Mouse (Mus musculus) left cerebral cortex, postnatal 25 days (tissue): ENCODE data around the gene Ugt1a6a. TPM values are rescaled to one million over a fixed set of nuclear protein-coding genes. Genes with fewer than 3 reads are reported as not detected.
"Not testable (repeated sequence)": the region's sequence is repeated elsewhere in the genome, so short reads cannot be mapped to it uniquely, and the experiment has no call there.

Source experiments
- DNase-seq, 2 experiments: peaks; one replicate each; pipeline ENCODE4 v3.0.0; 2022; ENCODE audit warnings: low spot score in 2 of 2, mixed read lengths in 1 of 2
- intact Hi-C: fragments of 180-260 bp; cut with DNase I; formaldehyde crosslinking; loops from one replicate; pipeline ENCODE4 v1.15.1; 2025
- total RNA-seq, 2 experiments: library from RNA; stranded (reverse); gene quantifications; 2 replicates each; pipeline ENCODE4 v1.2.3; 2021

Ugt1a6a gene
- total RNA-seq, 2 experiments from 2014 or later, result 0.94 to 1.1 TPM

DNA sequence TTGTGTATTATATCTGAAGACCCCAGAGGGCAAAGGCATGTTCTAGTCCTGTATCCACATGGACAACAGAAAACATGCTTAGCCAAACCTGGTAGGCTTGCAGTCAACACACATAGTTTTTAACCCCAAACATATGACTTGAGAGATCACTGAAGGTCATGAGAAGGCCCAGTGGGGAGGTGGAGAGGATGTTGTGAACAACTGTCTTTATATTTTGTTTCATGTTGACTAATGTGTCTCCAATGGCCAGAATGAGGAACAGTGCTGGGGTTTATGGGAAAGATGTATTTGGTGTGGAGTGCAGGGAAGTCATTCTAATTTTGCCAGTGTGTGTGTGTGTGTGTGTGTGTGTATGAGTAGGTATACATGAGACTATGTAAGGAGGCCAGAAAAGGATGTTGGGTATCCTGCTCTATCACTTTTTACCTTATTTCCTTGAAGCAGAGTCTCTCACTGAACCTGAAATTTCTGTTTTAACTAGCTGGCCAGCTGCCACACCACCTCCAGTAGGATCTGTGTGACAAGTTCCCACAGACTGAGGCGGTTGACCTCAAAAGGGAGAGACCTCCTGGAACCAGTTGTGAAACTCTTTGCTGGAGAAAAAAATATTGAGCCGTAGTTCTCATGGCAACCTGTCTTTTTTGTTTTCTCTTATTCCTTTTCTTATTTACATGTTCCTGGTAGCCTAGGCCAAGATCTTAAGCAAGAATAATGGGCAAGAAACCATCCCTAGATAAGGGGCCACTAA is 89.6 kb downstream of the Ugt1a6a start:
- peak in 1 of 2 experiments; percentile 1 for DNase-seq
- intact Hi-C loops, result no loop called here

DNA sequence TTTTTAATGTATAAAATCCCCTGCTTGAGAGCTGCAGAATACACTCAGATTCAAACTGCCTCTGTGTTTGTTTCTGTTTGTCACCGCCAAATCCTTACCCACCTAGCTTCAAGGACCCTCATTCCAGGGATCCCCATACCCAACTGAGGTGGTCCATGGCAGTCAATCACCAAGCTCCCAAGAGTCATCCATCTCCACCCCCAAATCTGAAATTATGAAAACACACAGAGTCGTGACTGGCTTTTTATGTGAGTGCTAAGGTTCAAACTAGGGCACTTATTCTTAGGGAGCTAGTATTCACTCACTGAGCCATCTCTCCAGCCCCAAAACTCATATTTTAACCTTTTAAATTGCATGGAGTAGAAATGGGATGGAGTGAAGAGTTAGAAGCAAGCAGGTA is 90.7 kb downstream of the Ugt1a6a start:
- DNase-seq, intact Hi-C loops: not testable (repeated sequence)

DNA sequence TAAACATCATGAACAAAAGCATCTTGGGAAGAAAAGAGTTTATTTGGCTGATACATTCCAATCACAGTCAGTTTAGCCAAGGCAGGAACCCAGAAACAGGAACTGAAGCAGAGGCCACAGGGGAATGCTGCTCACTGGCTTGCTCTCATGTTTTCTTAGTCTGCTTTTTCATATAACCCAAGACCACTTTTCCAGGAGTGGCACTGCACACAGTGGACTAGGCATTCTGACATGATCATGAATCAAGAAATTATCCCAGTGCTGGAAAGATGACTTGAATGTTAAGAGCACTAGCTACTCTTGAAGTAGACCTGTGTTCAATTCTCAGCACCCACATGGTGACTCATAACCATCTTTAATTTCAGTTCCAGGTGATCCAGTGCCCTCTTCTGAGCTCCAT is 91.1 kb downstream of the Ugt1a6a start:
- intact Hi-C loops, result no loop called here
- DNase-seq, result no peak

DNA sequence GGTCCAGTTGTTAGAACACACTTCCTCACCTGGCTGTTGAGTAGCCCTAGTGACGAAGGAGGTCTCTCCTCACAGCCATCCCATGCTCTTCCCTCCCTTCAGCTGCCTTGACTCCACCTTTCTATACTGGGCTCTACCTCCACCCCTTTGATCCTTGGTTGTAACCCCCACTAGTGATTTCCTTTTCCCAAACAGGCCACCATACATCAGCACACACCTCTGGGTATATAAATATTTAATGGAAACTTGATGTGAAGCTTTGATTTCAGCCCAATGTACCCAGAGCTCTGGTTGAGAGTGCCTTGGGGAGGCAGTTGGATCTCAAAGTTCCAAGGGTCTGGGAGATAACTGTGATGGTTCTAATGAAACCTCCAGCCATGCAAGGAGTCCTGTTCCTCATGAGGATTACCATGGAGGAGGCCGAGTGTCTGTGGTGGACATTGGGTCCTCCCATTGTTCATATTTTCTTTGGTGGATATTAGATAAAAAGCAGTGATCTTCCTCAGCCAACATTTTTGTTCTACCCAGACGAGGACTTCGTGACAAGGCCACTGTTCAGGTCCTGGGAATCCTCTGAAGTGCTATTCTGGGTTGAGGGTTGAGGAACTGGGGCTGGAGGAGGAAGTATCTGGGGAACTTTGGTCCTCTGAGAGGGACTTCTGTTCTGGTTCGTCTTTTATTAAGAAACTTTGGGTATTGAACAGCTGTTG is 92.2 kb downstream of the Ugt1a6a start, which contains the start of gene Mroh2a:
Mroh2a (plus strand) TSS at position 317 of the 710 bp plus-strand sequence.
- DNase-seq, result no peak
- intact Hi-C loops, result no loop called here

DNA sequence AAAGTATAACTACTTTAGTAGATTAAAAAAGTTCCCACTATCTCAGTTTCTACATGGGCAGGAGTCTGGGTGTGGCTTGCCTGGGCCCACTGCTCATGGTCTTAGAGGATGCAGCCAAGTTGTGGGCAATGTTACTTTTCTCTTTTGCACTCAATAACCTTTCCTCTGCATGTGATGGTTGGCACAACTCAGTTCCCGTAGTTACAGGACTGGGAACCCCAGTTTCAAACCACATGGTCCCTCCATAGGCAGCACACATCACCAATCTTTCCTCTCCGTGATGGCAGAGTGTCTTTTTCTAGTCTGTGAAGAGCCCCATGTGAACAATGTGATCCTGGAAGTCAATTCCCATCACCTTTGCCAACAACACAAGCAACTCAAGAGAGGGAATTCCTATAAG is 92.9 kb downstream of the Ugt1a6a start:
- intact Hi-C loops, result no loop called here
- DNase-seq, result no peak

DNA sequence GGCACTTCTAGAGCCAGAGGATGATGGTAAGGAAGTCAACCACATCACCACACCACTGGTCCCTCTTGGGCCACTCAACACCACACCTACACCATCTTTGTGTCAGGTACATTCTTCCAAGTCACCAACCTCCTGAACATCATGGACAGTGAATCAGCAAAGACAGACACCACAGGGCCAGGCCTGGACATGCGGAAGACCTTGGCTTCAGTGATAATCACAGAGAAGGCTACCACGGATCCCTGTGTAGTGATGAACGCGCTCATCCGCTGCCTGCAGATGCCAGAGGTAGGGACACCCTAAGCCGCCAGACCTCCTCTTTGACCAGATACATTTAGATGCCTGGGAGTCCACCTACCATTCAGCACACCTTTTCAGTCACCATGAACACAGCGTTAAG is 93.5 kb downstream of the Ugt1a6a start:
- intact Hi-C loops, result no loop called here
- no peak for DNase-seq

DNA sequence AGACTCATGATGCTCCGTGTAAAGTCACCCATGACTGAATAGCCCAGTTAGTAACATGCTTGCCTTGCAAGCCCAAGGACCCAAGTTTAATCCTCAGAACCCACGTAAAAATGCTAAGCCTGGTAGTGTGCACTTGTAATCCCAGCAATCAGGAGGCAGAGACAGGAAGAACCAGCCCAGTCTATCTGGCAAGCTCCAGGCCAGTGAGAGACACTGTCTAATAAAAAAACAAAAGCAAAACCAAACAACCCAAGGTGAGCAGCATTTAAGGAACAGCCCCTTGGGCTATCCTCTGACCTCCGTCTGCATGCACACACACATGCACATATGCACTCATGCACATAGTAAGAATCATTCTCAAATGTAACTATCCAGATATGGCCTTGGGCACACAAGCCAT is 95.0 kb downstream of the Ugt1a6a start:
- DNase-seq, result no peak
- intact Hi-C loops, result no loop called here

DNA sequence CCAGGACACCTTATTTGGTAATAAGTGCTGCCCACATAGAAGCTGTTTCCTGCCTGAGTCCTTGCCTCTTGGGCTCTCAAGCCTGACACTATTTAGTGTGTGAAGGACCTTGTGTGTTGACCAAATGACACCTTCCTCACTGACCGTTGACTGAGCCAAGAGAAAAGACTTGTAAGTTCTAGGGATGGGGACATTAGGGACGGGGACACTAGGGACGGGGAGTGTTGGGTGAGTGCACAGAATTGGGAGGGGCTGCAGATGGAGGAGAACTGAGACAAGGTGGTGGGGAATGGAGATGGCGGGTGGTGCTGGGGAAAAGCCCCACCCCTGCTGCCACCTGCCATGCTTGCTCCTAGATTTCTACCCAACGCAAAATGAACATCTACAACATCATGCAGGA is 95.4 kb downstream of the Ugt1a6a start:
- intact Hi-C loops, result no loop called here
- DNase-seq, result no peak

DNA sequence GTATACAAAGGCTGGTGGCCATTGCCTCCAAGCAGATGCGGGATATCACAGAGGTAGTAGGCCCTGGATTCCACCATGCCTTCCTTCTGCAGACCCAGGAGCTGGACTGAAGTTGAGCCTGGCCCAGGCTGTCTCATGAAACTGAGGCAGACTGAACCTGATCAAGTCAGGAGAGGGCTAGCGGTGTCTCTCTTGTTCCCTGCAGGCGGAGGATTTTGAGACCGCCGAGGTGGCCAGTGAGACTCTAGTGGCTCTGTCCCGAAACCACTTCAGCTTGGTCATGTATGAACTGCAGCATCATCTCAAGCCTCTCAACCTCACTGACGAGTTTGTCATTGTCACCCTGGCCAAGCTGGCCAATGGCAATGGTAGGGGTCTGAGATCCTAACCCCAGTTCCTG is 95.8 kb downstream of the Ugt1a6a start:
- intact Hi-C loops, result no loop called here
- DNase-seq, result no peak

DNA sequence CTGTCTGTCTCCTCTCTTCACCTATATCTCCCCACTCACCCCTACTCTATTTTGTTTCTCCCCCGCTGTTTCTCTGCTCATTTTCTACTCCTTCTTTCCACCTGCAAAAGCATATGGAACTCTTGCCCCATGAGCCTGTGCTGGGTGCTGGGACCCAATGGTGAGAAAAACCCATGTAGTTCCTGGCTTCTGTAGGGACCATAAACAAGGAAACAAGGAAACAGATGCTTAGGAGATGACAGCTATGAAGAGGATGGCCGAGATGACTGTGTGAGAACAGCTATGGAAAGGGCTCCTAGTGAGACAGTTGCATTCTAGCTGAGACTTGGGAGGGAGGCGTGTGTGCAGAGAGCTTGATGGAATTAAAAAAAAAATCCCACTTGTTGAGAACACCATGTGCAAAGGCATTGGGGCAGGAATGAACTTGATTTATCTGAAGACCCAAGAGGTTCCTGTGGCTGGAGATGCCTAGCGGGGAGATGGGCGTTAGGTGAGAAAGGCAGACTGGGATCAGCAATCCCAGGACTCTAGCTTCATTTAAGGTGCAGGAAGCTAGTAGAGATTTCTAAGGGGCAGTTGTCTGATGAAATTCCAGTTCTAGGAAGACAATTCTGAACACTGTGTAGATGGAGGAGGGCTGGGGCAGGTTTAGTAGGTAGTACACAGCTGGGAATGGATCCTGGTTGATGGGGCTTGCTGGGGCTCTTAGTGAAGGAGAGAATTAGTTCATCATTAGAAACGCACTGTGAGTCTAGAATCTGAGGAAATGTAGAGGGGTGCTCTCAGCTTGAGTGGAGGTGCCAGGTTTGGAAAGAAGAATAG is 96.6 kb downstream of the Ugt1a6a start:
- DNase-seq, result no peak
- intact Hi-C loops, result no loop called here

DNA sequence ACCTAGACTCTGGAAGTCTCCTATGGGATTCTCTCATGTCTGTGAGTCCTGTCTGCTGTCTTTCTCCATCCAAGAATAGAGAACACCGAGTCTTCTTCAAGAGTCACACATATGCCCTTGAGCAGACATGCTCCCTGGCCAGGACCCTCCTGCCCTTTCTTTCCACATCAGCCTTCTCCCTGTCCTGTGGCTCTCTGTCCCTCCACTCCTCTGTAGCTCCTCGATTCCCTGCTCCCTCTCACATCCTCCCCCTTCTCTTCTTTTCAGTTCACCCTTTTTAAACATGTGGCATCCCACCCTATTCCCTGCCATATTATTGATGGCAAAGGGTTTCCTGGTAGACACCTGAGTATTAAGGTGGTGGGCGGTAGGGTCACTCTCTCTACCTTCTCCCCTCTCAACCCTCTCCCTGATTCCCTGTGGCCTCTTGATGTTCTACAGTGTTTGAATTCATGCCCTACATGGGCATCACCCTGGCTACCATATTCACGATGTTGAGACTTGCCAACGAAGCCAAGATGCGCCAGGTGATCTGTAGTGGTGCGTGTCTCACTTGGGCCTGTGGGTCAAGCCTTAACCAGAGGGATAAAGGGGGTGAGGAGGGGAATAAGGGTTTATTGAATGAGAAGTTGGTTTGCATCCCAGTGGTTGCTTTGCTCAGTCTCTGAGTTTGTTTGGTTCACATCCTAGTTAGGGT is 97.3 kb downstream of the Ugt1a6a start:
- intact Hi-C loops, result no loop called here
- DNase-seq, result no peak

DNA sequence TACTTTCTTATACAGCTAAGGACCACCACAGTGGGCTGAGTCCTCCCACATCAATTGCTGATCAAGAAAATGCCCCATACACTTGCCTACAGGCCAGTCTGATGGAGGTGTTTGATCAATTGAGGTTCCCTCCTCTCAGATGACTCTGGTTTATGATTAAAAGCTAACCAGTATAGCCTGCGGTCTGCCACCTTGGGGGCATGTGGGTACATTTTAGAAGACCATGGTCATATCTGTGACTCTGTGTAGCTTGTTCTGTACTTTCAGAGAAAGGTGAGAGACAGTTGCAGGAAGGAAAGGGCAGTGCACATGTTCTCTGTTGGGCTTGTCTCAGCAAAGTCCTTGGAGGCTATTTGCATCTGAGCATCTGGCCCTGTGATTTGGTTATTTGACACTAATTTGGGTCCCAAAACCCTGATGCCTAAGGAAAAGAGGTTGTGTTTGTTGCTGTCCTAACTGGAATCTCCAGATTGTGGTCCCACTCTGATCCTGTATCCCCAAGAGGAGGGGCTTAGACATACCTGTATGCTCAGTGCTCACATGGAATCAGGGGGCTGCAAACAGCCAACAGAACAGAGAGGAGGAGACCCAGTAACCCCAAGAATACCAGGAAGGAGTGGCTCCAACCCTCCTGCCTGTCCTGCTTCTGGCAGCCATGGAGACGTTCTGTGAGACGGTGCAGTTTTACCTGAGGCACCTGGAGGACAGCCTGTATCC is 98.2 kb downstream of the Ugt1a6a start:
- no peak for DNase-seq
- intact Hi-C loops, result no loop called here

DNA sequence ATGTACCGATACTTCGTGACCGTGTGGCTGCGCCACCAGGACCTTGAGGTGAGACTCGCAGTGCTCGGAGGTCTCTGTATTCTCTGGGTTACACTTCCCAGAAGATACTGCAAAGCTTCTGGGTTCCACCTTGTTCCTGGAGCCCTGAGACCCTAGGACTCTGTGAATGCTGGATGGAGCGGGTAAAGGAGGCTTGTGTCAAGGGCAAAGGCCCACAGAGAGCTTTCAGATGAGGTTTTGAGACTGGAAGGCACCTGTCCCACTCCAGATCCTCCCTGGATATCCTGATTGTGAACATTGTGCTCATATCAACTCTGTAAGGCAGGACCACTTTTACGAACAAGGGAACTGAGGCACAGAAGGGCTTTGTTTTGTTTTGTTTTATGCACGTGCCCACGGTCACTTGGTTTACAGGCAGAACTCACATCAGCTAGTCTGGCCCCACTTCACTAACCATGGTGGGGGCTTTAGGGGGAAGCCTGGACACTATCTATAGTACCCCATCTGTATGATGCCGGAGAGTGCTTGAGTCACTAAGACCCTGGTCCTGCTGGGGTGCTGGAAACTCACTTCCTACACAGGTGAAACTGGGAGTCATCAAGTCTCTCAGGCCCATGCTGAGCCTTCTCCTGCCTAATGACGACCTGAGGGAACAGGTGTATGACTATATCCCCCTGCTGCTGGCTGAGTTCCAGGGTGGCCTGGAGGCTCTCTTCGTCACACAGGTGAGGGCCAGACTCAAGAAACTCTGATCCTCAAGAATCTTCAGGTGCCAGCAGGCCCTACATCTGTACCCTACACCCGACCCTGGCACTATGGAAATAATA is 99.0 kb downstream of the Ugt1a6a start:
- DNase-seq, result no peak
- intact Hi-C loops, result no loop called here

DNA sequence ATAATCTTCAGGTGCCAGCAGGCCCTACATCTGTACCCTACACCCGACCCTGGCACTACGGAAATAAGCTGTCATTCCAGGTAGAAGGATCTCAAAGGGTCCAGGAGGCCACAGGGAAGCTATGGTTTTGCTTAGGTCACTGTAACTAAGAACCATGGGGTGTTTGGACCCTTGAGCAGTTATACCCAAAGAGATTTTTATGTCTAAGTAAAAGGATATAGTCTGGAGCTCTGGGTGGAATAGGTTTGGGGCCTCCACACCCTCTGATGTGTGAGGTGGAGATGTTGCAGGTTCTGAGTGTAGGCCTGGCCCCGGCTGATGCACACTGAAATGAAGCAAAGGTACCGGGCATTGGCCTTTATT is 99.6 kb downstream of the Ugt1a6a start:
- no peak for DNase-seq
- intact Hi-C loops, result no loop called here

DNA sequence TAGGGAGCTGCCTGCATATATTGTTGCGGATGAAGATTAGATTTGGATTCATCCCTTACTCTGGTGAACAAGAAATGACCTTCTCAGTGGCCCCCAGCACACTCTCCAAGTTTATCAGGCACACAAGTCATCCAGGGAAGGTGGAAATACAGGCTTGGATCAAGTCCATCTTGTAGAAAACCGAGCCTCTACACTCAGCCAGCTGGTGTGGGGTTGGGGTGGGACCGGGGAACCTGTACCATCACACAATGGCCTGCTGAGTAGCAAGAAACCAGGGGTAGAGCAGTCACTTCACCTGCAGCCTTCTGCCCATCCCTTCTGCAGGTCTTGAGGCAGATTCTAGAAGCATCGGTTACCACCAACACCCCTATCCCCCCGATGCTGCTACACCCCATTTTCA is 100.0 kb downstream of the Ugt1a6a start:
- no peak for DNase-seq
- intact Hi-C loops, result no loop called here

DNA sequence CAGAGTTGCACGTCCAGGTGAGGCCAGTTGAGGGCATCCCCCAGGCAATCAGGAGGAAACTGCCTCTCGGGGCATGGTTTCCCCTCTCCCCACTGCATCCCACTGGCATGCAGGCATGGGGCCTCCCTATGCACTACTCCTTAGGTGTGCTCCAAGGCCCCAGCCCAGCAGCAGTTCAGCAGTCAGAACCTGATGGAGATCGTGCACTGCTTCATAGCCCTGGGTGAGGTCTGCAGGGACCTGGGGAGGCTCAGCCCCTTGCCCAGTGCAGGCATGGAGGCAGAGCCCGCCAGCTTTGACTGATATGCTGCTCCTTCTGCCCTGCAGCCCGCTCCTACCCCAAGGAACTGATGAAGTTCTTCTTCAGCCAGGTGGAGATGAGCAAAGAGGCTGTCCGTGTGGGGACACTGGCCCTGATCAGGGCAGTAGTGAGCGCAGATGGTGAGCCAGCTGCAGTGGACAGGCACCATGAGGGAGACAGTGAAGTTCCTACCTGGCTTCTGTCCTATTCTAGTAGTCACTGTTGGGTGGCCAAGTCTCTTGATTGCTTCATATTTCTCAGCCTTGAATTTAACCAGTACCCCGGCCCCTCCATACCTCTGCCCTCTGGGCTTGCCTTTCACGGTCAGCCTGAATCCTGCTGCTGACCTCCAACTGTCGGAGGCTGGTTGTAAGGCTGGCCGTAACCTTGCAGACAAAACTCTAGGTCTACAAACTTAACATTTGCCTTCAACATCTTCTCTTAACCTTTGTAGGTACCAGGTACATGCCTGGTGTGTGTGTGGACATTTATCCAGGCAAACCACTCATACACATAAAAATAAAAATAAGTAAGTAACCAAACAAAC is 100.7 kb downstream of the Ugt1a6a start:
- DNase-seq, result no peak
- intact Hi-C loops, result no loop called here

DNA sequence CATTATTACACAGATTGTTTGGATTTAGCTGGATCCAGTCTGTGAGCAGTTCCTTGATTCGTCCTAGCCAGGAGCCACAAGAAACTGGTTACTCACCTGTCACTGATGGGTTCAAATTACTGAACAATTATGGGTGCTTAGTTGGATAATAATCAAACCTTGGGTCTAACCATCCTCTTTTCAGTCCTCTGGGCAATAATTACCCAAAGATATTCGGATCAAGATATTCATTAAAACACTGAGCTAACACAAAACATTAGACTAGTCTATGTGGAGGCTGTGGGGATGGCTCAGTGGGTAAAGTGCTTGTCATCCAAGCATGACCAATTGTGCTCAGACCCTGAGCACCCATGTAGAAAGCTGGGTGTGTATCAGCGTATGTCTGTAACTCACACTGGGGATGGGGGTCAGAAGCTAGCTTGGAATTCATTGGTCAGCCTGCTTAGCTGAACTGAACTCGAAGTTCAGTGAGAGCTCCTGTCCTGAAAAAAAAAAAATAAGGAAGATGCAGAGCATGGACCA is 101.3 kb downstream of the Ugt1a6a start:
- DNase-seq, result no peak
- intact Hi-C loops, result no loop called here
